Comparison of ENCODE assay signal across 24 mouse cellular contexts in the genomic region with DNA sequence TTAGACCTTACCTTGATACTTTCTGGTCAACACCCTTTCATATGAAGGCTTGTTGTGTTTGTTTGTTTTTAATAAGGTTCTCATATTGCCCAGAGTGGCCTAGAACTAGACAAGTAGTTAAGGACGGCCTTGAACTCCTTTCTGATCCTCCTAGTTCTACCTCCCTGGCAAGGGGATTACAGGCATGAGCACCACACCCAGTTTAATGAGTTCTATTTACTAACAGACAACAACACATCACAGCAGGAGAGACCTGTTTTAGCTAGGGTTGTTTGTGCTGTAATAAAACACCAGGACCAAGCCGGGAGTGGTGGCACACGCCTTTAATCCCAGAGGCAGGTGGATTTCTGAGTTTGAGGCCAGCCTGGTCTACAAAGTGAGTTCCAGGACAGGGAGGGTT. TPM values are rescaled to one million over a fixed set of nuclear protein-coding genes. Genes with fewer than 3 reads are reported as not detected.
DNase-seq lines count a peak whose midpoint lies in the region; ATAC-seq and TF ChIP-seq lines count a peak whose summit lies in the region.
"Had no signal": no experiment of that assay in that cellular context is flagged by ENCODE, and none has a peak within 500 bp of the region (broad histone marks: within the 10 kb centered on the region; RNA-seq: fewer than 3 reads in every experiment).

No protein-coding gene starts in this region.

- no peaks in the 10 kb centered on the region for H3K36me3 ChIP-seq in E14TG2a.4 (ENCODE audit: insufficient read depth, low read length)
- no peaks in the 10 kb centered on the region for H3K36me3 ChIP-seq in liver, embryonic 15.5 days (replicated peaks)
- no peaks in the 10 kb centered on the region for H3K36me3 ChIP-seq in forebrain, embryonic 11.5 days (ENCODE audit: control insufficient read depth, insufficient read depth, low read length)
- H3K36me3 ChIP-seq: forebrain, embryonic 10.5 days; G1E; limb, embryonic 13.5 days; midbrain, embryonic 15.5 days; neural tube, embryonic 12.5 days had no signal

- H3K27me3 ChIP-seq in E14TG2a.4 (ENCODE audit: insufficient read depth, low read length): no peaks in the 10 kb centered on the region
- peaks cover 7% of the 10 kb centered on the region for H3K27me3 ChIP-seq in liver, embryonic 15.5 days
- 0 out of 2 replicates have a peak, but pooled peaks cover 5% of the 10 kb centered on the region for H3K27me3 ChIP-seq in forebrain, embryonic 11.5 days (ENCODE audit: control insufficient read depth, insufficient read depth, low read length)
- H3K27me3 ChIP-seq: limb, embryonic 13.5 days; midbrain, embryonic 15.5 days had no signal

- peak; percentile 27 for DNase-seq in cerebellum, adult 9-11 months
- no peak for DNase-seq in cerebellum, postnatal 4 days (ENCODE audit: low spot score in 2 of 2)
- peak; percentile 86 for DNase-seq in ZHBTc4 (ENCODE audit: low read depth, low spot score)
- DNase-seq in ovary, postnatal 14 days (ENCODE audit: low spot score): no peak
- no peak for DNase-seq in forebrain, embryonic 11.5 days (ENCODE audit: low spot score)
- DNase-seq: adrenal gland, postnatal 10 days; cerebellum, adult 8-10 months; gastrocnemius, postnatal 25 days; heart, postnatal 4 days; kidney, adult 8-10 months; kidney, postnatal 10 days; lung, embryonic 14.5 days; retina, postnatal 1 day; right cerebral cortex, postnatal 25 days; thymus, postnatal 25 days had no signal

- no peak overlapping the region for H3K9ac ChIP-seq in liver, embryonic 15.5 days
- H3K9ac ChIP-seq in forebrain, embryonic 11.5 days (ENCODE audit: low read length): no peak overlapping the region
- H3K9ac ChIP-seq: hindbrain, embryonic 14.5 days; limb, embryonic 13.5 days; lung, embryonic 14.5 days; midbrain, embryonic 15.5 days; neural tube, embryonic 12.5 days had no signal

- H3K9me3 ChIP-seq in E14TG2a.4 (ENCODE audit: low read length): no peaks in the 10 kb centered on the region
- no peaks in the 10 kb centered on the region for H3K9me3 ChIP-seq in liver, embryonic 15.5 days (replicated peaks)
- no peaks in the 10 kb centered on the region for H3K9me3 ChIP-seq in forebrain, embryonic 11.5 days (ENCODE audit: control insufficient read depth, low read length)
- H3K9me3 ChIP-seq: forebrain, embryonic 10.5 days; G1E; limb, embryonic 13.5 days; midbrain, embryonic 15.5 days; neural tube, embryonic 12.5 days had no signal

- peak overlapping the region; percentile 78 for H3K4me3 ChIP-seq in E14TG2a.4 (replicated peaks; ENCODE audit: low read length)
- no peak overlapping the region for H3K4me3 ChIP-seq in liver, embryonic 15.5 days (replicated peaks)
- H3K4me3 ChIP-seq in forebrain, embryonic 11.5 days (ENCODE audit: low read depth, low read length): no peak overlapping the region
- H3K4me3 ChIP-seq: forebrain, embryonic 10.5 days; limb, embryonic 13.5 days; midbrain, embryonic 15.5 days; neural tube, embryonic 12.5 days had no signal

- ATAC-seq in liver, embryonic 15.5 days (ENCODE audit: insufficient read depth): peak; percentile 22; the same call in 1 of the 2 replicates
- ATAC-seq in forebrain, embryonic 11.5 days (replicated peaks; ENCODE audit: low FRiP score): no peak
- ATAC-seq: midbrain, embryonic 15.5 days had no signal

- peak overlapping the region; percentile 94 for H3K4me2 ChIP-seq in liver, embryonic 15.5 days
- no peak overlapping the region for H3K4me2 ChIP-seq in forebrain, embryonic 11.5 days (ENCODE audit: low read depth, low read length, severe bottlenecking)
- H3K4me2 ChIP-seq: lung, embryonic 14.5 days; neural tube, embryonic 12.5 days had no signal

- TF ChIP-seq CTCF in E14TG2a.4 (conservative IDR thresholded peaks at IDR 0.05; ENCODE audit: low read length): no peak

- H3K27ac ChIP-seq in liver, embryonic 15.5 days (replicated peaks): peak overlapping the region; percentile 79
- no peak overlapping the region for H3K27ac ChIP-seq in forebrain, embryonic 11.5 days (ENCODE audit: low read depth, low read length)
- H3K27ac ChIP-seq: hindbrain, embryonic 14.5 days; limb, embryonic 13.5 days; midbrain, embryonic 15.5 days; neural tube, embryonic 12.5 days had no signal

- H3K4me1 ChIP-seq in E14TG2a.4 (replicated peaks; ENCODE audit: low read depth, low read length): peaks cover 77% of the 10 kb centered on the region
- H3K4me1 ChIP-seq in liver, embryonic 15.5 days (replicated peaks): peaks cover 68% of the 10 kb centered on the region
- H3K4me1 ChIP-seq in forebrain, embryonic 11.5 days (replicated peaks; ENCODE audit: control insufficient read depth, insufficient read depth, low read length): peaks cover 6% of the 10 kb centered on the region; the same call in 1 of the 2 replicates

- 59% methylated on average over 3 of the region's 3 CpGs for WGBS in liver, embryonic 15.5 days (ENCODE audit: insufficient replicate concordance)
- 63% methylated on average over 3 of the region's 3 CpGs for WGBS in forebrain, embryonic 11.5 days

RNA-seq across cellular contexts. Expression of a gene that starts 39.0 kb away (rescaled TPM):
- 11.8 and 13.8 TPM in 2 replicates for polyA plus RNA-seq in liver, embryonic 15.5 days (2015; fragmentation: Nextera tagmentation; extraction: Ambion mirVana)
- polyA plus RNA-seq in forebrain, embryonic 11.5 days (2014; fragmentation: Nextera tagmentation; extraction: Ambion mirVana): 30.3 and 37.6 TPM in 2 replicates

RNA-seq across cellular contexts. Expression of a gene that starts 55.2 kb away (rescaled TPM):
- polyA plus RNA-seq in liver, embryonic 15.5 days (2015; fragmentation: Nextera tagmentation; extraction: Ambion mirVana): not detected in 2 replicates
- 0.31 TPM in 1 of 2 replicates, not detected in the other for polyA plus RNA-seq in forebrain, embryonic 11.5 days (2014; fragmentation: Nextera tagmentation; extraction: Ambion mirVana)
- polyA plus RNA-seq: G1E; spleen, adult 2 months had no signal

RNA-seq across cellular contexts. Expression of a gene that starts 57.2 kb away (rescaled TPM):
- polyA plus RNA-seq in liver, embryonic 15.5 days (2015; fragmentation: Nextera tagmentation; extraction: Ambion mirVana): 1.3 and 1.5 TPM in 2 replicates
- polyA plus RNA-seq in forebrain, embryonic 11.5 days (2014; fragmentation: Nextera tagmentation; extraction: Ambion mirVana): 5.0 and 5.4 TPM in 2 replicates

Comparison
In these comparisons a context has a peak if more than half of its experiments do, and no peak if none do; other contexts are left out.
1. DNase-seq: peak in cerebellum, adult 9-11 months (single experiment) and ZHBTc4 (single experiment); none in cerebellum, postnatal 4 days (0 of 2), ovary, postnatal 14 days (single experiment) and forebrain, embryonic 11.5 days (single experiment).